Mouse (Mus musculus) forebrain, postnatal 0 days (tissue): ENCODE results near the gene Olfr1463. TPM values are rescaled to one million over a fixed set of nuclear protein-coding genes. Genes with fewer than 3 reads are reported as not detected.

Experiments
- ATAC-seq: fragments of 200-750 bp; cut with Nextera tagmentation; 2 replicates; pipeline ENCODE4 v1.8.0; 2017; ENCODE audit warnings: mild to moderate bottlenecking, moderate library complexity
- DNase-seq: peaks from one replicate; pipeline ENCODE4 v3.0.0-alpha.2; 2015
- H3K27ac ChIP-seq: fragments of 300-500 bp; sonication (generic); 2 replicates; pipeline ENCODE4 v1.5.1; 2014; ENCODE audit warnings: low read depth, mild to moderate bottlenecking, antibody characterized with exemption, low read length, moderate library complexity, mixed read lengths
- H3K27me3 ChIP-seq: fragments of 300-500 bp; sonication (generic); 2 replicates; pipeline ENCODE4 v1.6.1; 2014; ENCODE audit warnings: mild to moderate bottlenecking, low read length, mixed read lengths; ENCODE audit not compliant: insufficient read depth
- H3K36me3 ChIP-seq: fragments of 300-500 bp; sonication (generic); 2 replicates; pipeline ENCODE4 v1.6.1; 2014; ENCODE audit warnings: mild to moderate bottlenecking, moderate library complexity; ENCODE audit not compliant: insufficient read depth
- H3K4me1 ChIP-seq: fragments of 300-500 bp; sonication (generic); 2 replicates; pipeline ENCODE4 v1.6.1; 2014; ENCODE audit warnings: antibody characterized with exemption; ENCODE audit not compliant: insufficient read depth
- H3K4me2 ChIP-seq: fragments of 300-500 bp; sonication (generic); 2 replicates; pipeline ENCODE4 v1.6.1; 2014; ENCODE audit warnings: low read depth, mild to moderate bottlenecking, moderate library complexity
- H3K4me3 ChIP-seq: fragments of 300-500 bp; sonication (generic); 2 replicates; pipeline ENCODE4 v1.5.1; 2014; ENCODE audit warnings: low read depth, low read length, mixed read lengths
- H3K9ac ChIP-seq: fragments of 300-500 bp; sonication (generic); 2 replicates; pipeline ENCODE4 v1.6.1; 2014; ENCODE audit warnings: mild to moderate bottlenecking
- H3K9me3 ChIP-seq: fragments of 300-500 bp; sonication (generic); 2 replicates; pipeline ENCODE4 v1.6.1; 2016; ENCODE audit warnings: low read length
- CTCF ChIP-seq: sonication (generic); IDR thresholded peaks from 2 replicates; pipeline ENCODE4 v1.5.1; 2016; ENCODE audit warnings: antibody characterized with exemption, control low read depth, low read depth
- WGBS: fragments of 180-500 bp; shearing (Covaris S2); extraction: QIAGEN DNeasy Blood & Tissue Kit; methylation state at CpG from one replicate; pipeline ENCODE4 v1.1.7; 2014; 5-methylcytosine and 5-hydroxymethylcytosine counted together
- polyA plus RNA-seq: library from polyadenylated mRNA; unstranded; fragments of >200 nt; fragmentation: Nextera tagmentation; extraction: Ambion mirVana; gene quantifications from 2 replicates; pipeline ENCODE4 v1.2.1, GENCODE M21; 2015
- total RNA-seq: library from RNA; depleted of rRNA; stranded (reverse); fragments of >200 nt; gene quantifications from 2 replicates; pipeline ENCODE4 v1.2.3, GENCODE M21; 2014; rRNA removed

Gene Olfr1463
- total RNA-seq (not detected in 2 replicates), polyA plus RNA-seq (not detected in 2 replicates)

DNA sequence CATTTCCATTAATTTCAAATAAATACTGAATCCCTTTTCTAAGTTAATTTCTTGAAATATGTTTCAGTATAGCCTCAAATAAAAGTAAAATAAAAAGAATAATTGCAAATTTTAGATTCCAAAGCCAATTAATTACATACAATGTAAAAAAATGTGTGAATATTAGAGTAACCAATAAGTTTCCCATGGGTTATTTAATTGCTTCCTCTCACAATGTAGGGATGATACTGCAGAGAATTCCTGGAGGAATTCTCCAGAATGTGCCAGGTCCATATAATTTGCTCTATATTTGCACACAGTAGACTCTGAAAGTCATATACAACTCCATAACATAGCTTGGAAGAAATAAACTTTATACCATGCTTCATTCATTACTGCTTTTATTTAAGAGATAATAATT is at the start of gene Olfr1463:
Olfr1463 (plus strand) TSS at position 301 of the 400 bp plus-strand sequence.
- no peak within 1 kb of the TSS for H3K27ac ChIP-seq
- H3K9ac ChIP-seq: no peak within 1 kb of the TSS
- DNase-seq (no peak), ATAC-seq (no peak)
- H3K4me2 ChIP-seq: no peak within 1 kb of the TSS
- no peaks in the 10 kb centered on the region for H3K4me1 ChIP-seq
- H3K36me3 ChIP-seq: no peaks in the 10 kb centered on the region
- 0 out of 2 replicates have a peak, but pooled peaks cover 13% of the 10 kb centered on the region for H3K9me3 ChIP-seq
- TF ChIP-seq CTCF: no peak
- H3K27me3 ChIP-seq: no peaks in the 10 kb centered on the region
- H3K4me3 ChIP-seq: no peak within 1 kb of the TSS

DNA sequence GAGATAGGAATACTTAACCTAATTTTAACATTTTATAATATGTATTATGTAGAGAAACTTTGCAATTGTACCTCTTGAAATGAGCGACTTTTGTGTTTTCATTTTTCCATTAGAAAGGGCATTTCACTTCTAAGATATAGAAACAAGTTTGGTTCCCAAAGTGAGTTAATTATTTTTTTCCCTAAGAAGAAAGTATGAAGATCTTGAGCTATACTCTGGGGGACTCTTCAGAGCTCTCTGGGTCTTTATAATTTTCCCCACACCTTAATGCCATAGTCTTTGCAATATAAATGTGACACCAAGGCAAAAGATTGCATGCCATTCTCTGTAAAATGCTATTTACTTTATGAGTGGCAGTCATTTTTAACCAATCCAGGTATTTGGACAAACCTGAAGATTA is 45.7 kb upstream of the Olfr1463 start, which contains the start of gene Olfr1462:
Olfr1462 (plus strand) TSS at position 301 of the 400 bp plus-strand sequence.
- 88% methylated on average over 1 of the region's 1 CpGs for WGBS
- H3K27me3 ChIP-seq: no peaks in the 10 kb centered on the region
- no peaks in the 10 kb centered on the region for H3K4me1 ChIP-seq
- ATAC-seq (no peak), DNase-seq (no peak)
- H3K9ac ChIP-seq: no peak within 1 kb of the TSS
- 0 out of 2 replicates have a peak, but pooled peaks cover 4% of the 10 kb centered on the region for H3K9me3 ChIP-seq
- H3K27ac ChIP-seq: no peak within 1 kb of the TSS
- no peak within 1 kb of the TSS for H3K4me2 ChIP-seq
- H3K4me3 ChIP-seq: no peak within 1 kb of the TSS
- TF ChIP-seq CTCF: no peak
- no peaks in the 10 kb centered on the region for H3K36me3 ChIP-seq

DNA sequence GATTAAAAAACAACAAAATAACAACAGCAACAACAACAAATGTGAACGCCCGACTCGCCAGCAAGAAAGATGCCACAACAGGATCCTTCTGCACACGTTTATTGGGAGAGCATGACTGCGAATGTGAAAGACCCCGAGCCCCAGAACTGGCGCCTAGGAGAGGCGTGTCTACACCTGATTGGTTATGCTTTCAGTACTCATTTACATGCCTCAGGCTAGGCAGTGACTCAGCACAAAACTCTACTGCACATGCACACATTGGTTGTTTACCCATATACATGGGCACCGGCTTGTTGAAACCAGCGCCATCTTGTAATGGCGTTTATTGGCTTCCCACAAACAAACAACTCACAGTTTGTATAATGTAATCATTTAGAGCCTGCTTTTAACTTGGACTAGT is 9.5 kb upstream of the Olfr1463 start:
- H3K4me2 ChIP-seq: no peak overlapping the region
- no peak for TF ChIP-seq CTCF
- H3K9me3 ChIP-seq: 0 out of 2 replicates have a peak, but pooled peaks cover 7% of the 10 kb centered on the region
- DNase-seq (no peak), ATAC-seq (no peak)
- no peaks in the 10 kb centered on the region for H3K27me3 ChIP-seq
- no peak overlapping the region for H3K4me3 ChIP-seq
- WGBS: 89% methylated on average over 11 of the region's 11 CpGs
- H3K4me1 ChIP-seq: no peaks in the 10 kb centered on the region
- no peak overlapping the region for H3K9ac ChIP-seq
- no peaks in the 10 kb centered on the region for H3K36me3 ChIP-seq
- no peak overlapping the region for H3K27ac ChIP-seq

Other genes starting within 250 kb of the Olfr1463 start
- gene Olfr1451, start 236.3 kb upstream of the Olfr1463 start, total RNA-seq: not detected in 2 replicates
- not detected in 2 replicates for gene Olfr1451, start 236.3 kb upstream of the Olfr1463 start, polyA plus RNA-seq
- gene Olfr1453, start 203.0 kb upstream of the Olfr1463 start, total RNA-seq: not detected in 2 replicates
- not detected in 2 replicates for gene Olfr1453, start 203.0 kb upstream of the Olfr1463 start, polyA plus RNA-seq
- not detected in 2 replicates for gene Olfr1454, start 170.7 kb upstream of the Olfr1463 start, total RNA-seq
- gene Olfr1454, start 170.7 kb upstream of the Olfr1463 start, polyA plus RNA-seq: not detected in 2 replicates
- gene Olfr1457, start 133.4 kb upstream of the Olfr1463 start, total RNA-seq: not detected in 2 replicates
- not detected in 2 replicates for gene Olfr1457, start 133.4 kb upstream of the Olfr1463 start, polyA plus RNA-seq
- gene Olfr1458, start 124.6 kb upstream of the Olfr1463 start, total RNA-seq: not detected in 2 replicates
- gene Olfr1458, start 124.6 kb upstream of the Olfr1463 start, polyA plus RNA-seq: not detected in 2 replicates
- gene Olfr1459, start 81.8 kb upstream of the Olfr1463 start, total RNA-seq: not detected in 2 replicates
- not detected in 2 replicates for gene Olfr1459, start 81.8 kb upstream of the Olfr1463 start, polyA plus RNA-seq
- not detected in 2 replicates for gene Olfr1461, start 68.3 kb upstream of the Olfr1463 start, total RNA-seq
- gene Olfr1461, start 68.3 kb upstream of the Olfr1463 start, polyA plus RNA-seq: not detected in 2 replicates
- gene Olfr1462, start 45.6 kb upstream of the Olfr1463 start, total RNA-seq: not detected in 2 replicates
- not detected in 2 replicates for gene Olfr1462, start 45.6 kb upstream of the Olfr1463 start, polyA plus RNA-seq
- gene Olfr1465, start 84.2 kb downstream of the Olfr1463 start, total RNA-seq: not detected in 2 replicates
- gene Olfr1465, start 84.2 kb downstream of the Olfr1463 start, polyA plus RNA-seq: not detected in 2 replicates
- gene Olfr1466, start 107.5 kb downstream of the Olfr1463 start, total RNA-seq: not detected in 2 replicates
- gene Olfr1466, start 107.5 kb downstream of the Olfr1463 start, polyA plus RNA-seq: not detected in 2 replicates
- gene Olfr1467, start 130.9 kb downstream of the Olfr1463 start, total RNA-seq: not detected in 2 replicates
- gene Olfr1467, start 130.9 kb downstream of the Olfr1463 start, polyA plus RNA-seq: not detected in 2 replicates
- not detected in 2 replicates for gene Olfr1469, start 176.5 kb downstream of the Olfr1463 start, total RNA-seq
- gene Olfr1469, start 176.5 kb downstream of the Olfr1463 start, polyA plus RNA-seq: not detected in 2 replicates
- gene Olfr1471, start 212.1 kb downstream of the Olfr1463 start, total RNA-seq: not detected in 2 replicates
- not detected in 2 replicates for gene Olfr1471, start 212.1 kb downstream of the Olfr1463 start, polyA plus RNA-seq
- not detected in 2 replicates for gene Olfr1472, start 224.8 kb downstream of the Olfr1463 start, total RNA-seq
- gene Olfr1472, start 224.8 kb downstream of the Olfr1463 start, polyA plus RNA-seq: not detected in 2 replicates
- gene Olfr1474, start 238.2 kb downstream of the Olfr1463 start, total RNA-seq: not detected in 2 replicates
- not detected in 2 replicates for gene Olfr1474, start 238.2 kb downstream of the Olfr1463 start, polyA plus RNA-seq
- gene Olfr1475, start 248.9 kb downstream of the Olfr1463 start, total RNA-seq: not detected in 2 replicates
- gene Olfr1475, start 248.9 kb downstream of the Olfr1463 start, polyA plus RNA-seq: not detected in 2 replicates